Mouse (Mus musculus): ENCODE measurements around the gene Fbxo11.
"Not testable (repeated sequence)": the region's sequence is repeated elsewhere in the genome, so short reads cannot be mapped to it uniquely, and the experiment has no call there.

Fbxo11 gene

DNA sequence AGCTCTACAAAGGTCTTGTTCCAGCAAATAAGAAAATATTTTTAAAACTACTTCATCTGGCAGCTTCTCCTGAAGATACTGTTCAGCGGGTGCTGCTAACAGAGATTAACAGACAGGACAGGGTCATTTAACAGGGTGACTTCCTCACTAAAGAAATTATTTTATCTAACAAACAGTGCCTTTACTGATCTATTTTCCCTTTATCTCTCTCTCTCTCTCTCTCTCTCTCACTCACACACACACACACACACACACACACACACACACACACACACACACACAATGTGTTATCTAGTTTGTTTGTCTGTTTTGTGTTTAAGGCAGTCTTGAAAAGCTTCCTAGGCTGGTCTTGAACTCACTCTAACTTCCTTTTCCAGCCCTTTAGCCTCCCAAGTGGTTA is 50.6 kb downstream of the Fbxo11 start:
- in situ Hi-C loops (cut with MboI): loop anchor here (25.0 kb wide), 1 partner anchor 498 kb away; no protein-coding TSS in a partner anchor

DNA sequence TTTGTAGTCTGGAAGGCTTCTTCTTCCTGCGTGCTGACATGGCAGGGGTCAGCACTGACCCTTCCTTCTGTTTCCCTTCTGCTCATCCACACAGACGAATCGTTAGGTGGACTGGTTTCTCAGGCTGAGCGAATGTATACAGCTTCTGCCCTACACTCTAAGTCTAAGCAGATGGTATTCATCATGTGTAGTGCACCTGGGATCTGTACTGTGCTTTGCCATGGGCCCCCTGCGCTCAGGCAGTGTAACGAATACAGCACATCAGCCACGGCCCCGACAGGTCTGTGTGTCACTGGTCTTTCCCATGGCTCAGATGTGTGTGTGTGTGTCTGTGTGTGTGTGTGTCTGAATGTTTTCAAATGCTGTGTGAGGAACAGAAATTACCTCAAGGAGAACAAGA is 58.1 kb downstream of the Fbxo11 start:
- in situ Hi-C loops (cut with MboI): loop anchor here (25.0 kb wide), 1 partner anchor 505 kb away; no protein-coding TSS in a partner anchor

DNA sequence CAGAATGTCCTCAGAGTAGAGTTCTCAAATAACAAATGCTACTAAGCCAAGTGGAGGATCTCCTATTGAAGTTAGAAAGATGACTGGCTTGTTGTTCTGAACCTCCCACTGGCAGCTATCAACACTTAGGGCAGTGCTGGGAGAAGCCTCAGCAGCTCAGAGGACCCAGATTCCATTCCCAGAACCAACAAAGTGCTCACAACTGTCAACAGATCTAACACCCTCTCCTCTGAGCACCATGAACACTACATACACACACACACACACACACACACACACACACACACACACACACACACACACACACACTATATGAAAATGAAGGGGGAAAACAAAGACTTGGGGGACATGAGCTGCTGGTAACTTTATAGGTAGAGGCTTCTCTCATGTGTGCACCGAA is 60.2 kb downstream of the Fbxo11 start:
- in situ Hi-C loops (cut with MboI): loop anchor here (25.0 kb wide), 1 partner anchor 507 kb away; no protein-coding TSS in a partner anchor

DNA sequence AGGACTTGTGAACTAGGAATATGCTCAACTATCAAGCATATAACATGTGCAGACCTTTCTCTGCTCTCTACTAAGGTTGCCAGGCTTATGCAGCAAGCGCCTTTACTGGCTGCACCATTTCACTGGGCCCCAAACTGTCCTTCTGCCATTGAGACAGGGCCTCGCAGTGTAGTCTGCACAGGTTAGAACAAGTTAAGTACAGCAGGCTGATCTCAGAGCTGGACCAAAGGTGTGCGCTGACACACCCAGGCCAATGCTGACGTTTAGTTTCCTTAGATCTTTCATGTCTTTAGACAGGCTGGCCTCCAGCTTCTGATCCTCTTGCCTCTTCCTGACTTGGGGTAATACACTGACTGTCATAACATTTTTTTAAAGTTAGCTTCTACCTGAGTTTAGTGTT is 67.3 kb downstream of the Fbxo11 start:
- in situ Hi-C loops (cut with MboI): no loop called here

DNA sequence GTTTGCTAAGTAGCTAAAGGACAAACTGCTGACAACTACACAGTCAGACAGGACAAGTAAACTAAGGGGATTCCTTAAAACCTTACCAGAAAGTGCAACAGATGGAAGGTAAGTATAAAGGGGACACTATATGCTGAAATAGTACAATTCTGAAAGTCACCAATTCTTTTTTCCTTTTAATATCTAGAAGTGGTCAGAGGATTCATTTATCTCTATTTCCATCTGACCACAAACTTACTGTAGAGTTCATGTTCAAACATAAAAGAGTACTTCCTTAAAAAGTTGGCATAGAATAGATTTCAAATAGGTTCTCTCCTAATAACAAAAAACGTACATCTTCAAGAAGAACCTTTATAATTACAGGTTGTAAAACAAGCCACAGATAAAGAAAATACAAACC is 71.8 kb downstream of the Fbxo11 start:
- in situ Hi-C loops (cut with MboI): no loop called here

DNA sequence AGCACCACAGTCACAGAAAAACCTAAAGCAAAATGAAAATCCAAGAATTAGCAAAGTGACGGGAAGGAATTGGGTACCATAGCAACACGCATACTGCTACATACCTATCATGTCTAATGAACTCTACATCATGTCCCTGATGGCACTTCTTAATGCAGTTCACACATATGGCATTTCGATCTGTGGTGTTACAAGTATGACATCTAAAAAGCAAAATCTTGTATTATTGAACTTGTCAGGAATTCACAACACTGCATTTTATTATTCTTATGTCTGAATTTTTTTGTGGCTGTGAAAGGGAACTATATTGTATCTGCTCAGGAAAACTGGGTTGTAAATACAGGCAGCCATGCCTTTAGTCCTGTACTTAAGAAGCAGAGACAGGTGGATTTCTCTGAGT is 72.9 kb downstream of the Fbxo11 start:
- in situ Hi-C loops (cut with MboI): no loop called here

DNA sequence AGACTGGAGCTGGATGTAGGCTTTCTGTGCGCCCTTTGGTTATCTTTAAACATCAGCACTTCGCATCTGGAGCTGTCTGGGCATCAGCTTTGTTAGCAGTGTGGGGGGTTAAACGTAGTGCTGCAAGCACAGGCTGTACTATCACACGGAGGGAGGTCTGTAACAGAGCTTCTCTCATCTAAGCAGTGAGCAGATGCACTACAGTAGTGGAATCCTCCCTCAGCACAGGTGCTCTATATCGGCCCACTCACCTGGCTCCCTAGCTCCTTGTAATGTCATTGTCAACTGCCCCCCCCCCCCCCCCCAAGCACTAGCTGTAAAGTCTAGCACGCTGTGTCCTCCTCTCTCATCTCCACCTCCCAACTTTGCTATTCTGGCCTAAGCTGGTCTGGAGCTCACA is 77.6 kb downstream of the Fbxo11 start:
- in situ Hi-C loops (cut with MboI): no loop called here

DNA sequence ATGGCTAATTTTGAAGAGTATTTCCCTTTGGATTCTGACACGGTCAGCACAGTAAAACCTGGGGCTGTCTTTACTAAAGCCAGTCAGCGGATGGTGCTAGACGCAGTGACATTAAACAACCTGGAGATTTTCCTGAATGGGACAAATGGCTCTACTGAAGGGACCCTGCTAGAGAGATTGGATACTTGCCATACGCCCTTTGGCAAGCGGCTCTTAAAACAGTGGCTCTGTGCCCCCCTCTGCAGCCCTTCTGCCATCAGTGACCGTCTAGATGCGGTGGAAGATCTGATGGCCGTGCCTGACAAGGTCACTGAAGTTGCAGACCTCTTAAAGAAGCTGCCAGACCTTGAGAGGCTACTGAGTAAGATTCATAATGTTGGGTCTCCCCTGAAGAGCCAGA is 79.2 kb downstream of the Fbxo11 start:
- in situ Hi-C loops (cut with MboI): no loop called here

DNA sequence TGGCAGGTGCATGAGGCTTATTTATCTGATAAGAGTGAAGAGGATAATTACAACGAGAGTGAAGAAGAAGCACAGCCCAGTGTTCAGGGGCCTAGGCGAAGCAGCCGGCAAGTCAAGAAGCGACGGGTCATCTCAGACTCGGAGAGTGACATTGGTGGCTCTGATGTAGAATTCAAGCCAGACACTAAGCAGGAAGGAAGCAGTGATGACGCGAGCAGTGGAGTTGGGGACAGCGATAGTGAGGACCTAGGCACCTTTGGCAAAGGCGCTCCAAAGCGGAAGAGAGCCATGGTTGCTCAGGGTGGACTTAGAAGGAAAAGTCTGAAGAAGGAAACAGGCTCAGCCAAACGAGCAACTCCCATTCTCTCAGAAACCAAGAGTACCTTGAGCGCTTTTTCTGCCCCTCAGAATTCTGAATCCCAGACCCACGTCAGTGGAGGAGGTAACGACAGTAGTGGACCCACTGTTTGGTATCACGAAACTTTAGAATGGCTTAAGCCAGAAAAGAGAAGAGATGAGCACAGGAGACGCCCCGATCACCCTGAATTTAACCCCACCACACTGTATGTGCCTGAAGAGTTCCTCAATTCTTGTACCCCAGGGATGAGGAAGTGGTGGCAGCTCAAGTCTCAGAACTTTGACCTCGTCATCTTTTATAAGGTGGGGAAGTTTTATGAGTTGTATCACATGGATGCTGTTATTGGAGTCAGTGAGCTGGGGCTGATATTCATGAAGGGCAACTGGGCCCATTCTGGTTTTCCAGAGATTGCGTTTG is 80.5 kb downstream of the Fbxo11 start:
- in situ Hi-C loops (cut with MboI): no loop called here

DNA sequence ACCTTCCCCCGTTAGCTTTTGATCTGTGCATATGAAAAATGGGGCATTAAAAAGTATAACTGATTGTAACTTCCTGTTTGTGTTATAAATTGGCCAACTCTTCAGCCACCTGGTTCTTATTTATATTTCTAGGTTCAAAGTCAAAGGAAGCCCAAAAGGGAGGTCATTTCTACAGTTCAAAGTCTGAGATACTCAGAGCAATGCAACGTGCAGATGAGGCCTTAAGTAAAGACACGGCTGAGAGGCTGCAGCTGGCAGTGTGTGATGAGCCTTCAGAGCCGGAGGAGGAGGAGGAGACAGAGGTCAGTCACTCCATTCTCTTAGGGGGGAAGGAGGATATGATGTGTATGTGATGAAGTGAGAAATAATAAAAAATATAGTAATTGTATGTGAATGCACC is 81.8 kb downstream of the Fbxo11 start:
- in situ Hi-C loops (cut with MboI): no loop called here

DNA sequence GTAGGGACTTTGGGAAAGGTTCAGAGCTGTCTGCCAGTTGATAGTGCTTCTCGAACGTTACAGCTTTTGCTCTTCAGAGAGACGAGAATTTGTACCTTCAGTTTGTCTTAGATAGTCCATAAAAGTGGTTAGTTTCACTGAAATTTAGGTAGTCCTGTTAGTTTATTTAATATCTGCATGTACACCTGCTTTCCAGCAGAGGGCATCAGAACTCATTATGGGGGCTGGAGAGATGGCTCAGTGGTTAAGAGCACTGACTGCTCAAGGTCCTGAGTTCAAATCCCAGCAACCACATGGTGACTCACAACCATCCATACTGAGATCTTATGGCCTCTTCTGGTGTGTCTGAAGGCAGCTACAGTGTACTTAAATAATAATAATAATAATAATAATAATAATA is 83.0 kb downstream of the Fbxo11 start:
- in situ Hi-C loops (cut with MboI): no loop called here

DNA sequence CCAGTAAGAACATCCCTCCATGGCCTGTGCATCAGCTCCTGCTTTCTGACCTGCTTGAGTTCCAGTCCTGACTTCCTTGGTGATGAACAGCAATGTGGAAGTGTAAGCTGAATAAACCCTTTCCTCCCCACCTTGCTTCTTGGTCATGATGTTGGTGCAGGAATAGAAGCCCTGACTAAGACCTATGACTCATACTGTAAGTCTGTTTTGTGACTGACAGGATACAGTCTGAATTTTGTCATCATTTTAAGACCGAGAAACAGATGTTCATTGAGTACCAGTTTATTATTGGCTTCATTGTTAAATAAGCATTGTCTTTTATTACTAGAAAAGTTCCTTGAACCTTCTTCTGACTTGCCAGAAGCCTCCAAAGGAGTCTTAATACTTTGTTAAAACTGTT is 85.4 kb downstream of the Fbxo11 start:
- in situ Hi-C loops (cut with MboI): not testable (repeated sequence)

DNA sequence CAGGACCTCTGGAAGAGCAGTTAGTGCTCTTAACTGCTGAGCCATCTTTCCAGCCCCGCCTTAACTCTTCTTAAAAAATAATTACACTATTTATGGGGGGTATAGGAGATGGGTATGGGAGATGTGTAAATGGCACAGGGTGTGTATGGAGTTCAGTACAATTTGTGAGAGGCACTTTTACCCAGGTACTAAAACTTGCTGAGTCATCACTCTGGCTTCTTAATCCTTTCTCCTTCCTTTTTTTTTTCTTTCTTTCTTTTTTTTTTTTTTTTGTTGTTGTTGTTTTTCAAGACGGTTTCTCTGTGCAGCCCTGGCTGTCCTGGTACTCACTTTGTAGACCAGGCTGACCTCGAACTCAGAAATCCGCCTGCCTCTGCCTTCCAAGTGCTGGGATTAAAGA is 88.2 kb downstream of the Fbxo11 start:
- in situ Hi-C loops (cut with MboI): not testable (repeated sequence)

DNA sequence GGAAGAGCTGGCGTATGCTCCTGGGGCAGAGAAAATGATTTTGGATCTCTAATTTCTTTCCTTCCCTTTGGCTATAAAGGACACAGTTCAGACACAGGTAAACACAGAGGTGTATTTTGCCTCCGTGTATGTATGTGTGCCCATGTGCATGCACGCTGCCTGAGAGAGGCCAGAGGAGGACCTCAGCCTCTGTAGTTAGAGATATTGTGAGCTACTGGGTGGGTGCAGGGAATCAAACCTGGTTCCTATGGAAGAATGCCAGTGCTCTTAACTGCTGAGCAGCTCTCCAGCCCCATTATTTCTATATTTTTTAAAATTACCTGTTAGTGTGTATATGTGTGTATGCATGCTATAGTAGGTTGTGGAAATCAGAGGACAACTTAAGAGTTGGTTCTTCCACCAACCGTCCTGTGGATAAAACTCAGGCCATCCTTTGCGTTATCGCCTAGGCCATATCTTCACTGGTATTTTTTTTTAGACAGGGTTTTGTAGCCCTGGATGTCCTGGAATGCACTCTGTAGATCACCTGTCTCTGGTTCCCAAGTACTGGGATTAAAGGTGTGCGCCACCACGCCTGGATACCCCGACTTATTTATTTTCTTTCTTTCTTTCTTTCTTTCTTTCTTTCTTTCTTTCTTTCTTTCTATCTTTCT is 88.8 kb downstream of the Fbxo11 start:
- in situ Hi-C loops (cut with MboI): no loop called here

DNA sequence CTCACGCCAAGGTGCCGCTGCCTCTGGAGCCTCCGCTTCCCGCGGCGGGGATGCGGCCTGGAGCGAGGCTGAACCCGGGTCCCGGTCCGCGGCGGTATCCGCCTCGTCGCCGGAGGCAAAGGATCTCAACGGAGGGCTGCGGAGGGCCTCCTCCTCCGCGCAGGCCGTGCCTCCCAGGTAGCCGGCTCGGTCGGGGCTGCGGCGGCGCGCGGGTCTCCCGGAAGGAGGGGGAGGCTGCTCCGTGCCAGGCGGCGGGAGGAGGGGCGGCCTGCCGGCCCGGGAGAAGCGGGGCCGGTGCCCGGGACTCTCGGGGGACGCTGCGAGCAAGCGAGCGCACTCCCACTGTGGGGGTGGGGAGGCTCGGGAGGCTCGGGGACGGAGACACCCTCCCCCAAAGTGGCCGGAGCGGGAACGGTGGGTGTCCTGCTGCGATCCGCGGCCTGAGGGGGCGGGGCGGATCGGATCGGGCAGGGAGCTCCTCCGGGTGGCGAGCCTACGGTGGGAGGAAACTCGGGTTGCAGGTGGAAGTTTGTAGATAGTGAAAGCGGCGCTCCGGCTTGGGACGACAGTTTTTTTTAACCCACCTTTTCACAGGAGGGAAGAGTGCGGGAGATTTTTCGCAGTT is 89.8 kb downstream of the Fbxo11 start:
- in situ Hi-C loops (cut with MboI): no loop called here

DNA sequence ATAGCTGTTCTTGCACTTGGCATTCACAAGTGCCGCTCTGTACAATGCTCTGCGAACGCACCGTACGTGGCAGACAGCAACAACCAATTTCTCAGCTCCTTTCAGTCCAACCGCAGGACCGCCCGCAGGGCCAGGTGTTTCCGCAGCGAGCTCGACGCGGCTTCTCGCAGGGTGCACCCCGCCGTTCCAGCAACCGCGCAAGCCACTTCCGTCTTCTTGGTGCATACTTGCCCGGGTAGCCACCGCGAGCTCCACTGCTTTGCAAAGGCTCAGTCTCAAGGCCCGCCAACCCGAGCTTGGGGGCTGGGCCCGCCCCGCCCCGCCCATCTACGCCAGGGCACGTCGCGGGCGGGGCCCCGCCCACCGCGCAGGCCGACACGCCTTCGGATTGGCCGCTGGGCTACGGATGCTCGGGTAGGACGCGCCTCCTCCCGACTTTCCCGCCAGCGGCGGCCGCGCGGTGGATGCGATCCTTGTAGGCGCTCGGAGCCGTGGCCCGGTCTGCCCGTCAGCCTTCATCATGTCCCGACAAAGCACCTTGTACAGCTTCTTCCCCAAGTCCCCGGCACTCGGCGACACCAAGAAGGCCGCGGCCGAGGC is 90.4 kb downstream of the Fbxo11 start, which contains the start of gene Msh6:
TSS of gene Msh6 (plus strand) at position 434 of the 600 bp plus-strand sequence.
- in situ Hi-C loops (cut with MboI): no loop called here

DNA sequence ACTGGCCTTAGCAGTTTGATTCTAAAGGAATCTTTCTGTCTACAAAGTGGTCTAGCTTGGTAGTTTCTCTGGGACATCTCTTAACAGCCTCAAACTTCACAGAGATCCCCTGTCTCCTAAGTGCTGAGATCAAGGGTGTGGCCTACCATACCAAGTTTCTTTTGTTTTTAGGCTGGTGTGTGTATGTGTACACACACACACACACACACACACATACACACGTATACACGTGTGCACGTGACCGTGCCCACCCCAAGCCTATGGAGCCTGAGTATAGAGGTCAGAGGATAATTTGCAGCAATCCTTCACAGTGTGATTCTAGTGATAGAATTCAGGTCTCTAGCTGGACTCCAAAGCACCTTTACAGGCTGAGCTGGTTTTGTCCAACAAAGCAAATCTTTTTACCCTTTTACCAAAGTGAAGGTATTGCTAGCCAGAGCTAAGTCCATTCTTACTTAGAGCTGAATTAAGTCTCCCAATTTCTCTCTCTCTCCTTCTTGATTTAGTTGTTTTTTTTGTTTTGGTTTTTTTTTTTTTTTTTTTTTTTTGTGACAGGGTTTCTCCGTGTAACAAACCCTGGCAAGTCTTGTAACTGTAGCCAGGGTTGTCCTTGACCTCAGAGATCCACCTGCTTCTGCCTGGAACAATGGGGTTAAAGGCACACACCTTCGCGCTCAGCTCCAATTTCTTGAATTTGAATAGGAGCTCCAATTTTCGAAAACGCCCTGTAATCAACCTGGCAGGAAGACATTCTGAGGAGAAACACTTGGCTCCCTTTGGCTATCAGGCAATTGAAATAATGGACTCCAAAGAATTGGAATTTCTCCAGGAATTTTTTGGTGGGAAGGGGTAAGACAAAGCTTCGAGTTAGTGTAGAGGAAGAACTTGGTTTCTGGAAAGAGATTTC is 91.6 kb downstream of the Fbxo11 start:
- in situ Hi-C loops (cut with MboI): no loop called here

DNA sequence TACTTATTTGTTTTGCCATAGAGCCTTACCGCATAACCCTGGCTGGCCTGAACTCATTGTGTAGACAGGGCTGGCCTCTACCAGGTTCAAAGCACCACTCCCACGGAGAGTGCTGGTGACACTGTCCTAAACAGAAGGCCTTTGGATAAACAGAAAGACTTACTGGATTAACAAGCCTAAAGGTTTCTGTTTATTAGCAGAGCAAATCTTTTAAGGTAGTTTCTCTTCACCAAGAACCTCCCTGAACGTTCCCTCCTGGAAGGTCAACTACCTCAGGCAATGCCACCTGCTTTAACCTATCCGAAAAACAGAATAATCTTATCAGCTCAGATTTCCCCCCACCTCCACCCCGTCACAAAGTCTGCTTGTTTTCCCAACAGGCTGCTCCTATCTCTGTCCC is 92.2 kb downstream of the Fbxo11 start:
- in situ Hi-C loops (cut with MboI): no loop called here

DNA sequence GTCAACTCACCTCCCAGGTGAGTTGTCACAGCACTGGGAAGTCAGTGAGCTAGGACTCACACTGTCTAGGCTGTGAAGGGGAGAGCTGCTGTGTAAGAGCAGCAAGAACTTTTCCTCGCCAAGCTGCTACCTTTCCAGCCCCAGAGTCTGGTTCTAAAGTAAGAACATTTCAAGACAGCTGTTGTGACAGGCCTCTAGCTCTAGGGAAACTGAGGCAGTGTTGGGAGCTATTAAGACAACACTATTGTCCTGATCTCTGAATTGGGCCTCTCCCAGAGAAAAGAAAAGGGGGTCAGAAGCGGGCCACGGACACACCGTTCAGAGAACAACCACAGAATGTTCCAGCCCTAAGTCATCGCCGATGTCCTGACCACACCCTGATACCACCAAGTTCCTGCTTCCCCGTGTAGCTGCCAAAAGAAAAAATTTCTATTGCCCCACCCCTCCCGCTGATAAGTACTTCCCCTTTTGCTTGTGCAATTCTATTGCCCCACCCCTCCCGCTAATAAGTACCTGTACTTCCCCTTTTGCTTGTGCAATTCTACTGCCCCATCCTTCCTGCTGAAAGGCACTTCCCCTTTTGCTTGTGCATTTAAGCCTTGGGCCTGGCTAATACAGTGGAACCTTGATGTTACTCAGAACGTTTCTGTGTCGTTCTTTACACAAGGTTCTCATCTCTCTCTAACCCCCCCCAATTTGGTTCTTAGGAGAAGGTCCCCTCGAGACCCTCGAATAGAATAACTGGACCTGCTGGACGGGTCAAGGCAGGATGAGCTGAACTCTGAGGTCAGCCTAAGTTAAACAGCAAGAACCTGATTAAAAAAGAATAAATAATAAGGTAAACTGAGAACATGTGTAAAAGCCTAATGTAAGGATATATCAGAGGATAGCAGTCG is 93.1 kb downstream of the Fbxo11 start:
- in situ Hi-C loops (cut with MboI): not testable (repeated sequence)

DNA sequence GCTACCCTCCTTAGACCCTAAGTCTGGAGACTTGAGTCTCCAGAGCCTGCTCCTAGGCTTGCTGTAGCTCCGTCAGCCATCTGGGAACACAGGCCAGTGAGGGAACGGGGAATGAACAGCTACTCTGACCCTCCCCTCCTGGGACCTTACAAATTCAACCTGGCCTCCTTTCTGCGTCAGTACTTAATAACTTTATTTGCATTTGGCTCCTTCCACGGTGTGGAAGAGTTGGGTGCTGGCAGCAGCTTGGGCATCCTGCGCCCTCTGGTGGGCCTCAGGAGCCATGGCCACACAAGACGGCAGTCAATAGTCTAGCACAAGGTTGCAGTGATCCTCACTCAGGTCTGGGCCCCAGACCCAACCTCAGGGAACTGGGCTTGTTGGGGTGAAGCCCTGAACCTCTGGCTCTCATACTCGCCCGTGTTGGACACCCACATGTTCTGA is 96.6 kb downstream of the Fbxo11 start:
- in situ Hi-C loops (cut with MboI): not testable (repeated sequence)

Measured in mature B cell (primary cell).